ENCODE assay signal across 27 mouse cellular contexts in genomic region chr5:111003220-111003619, GRCm38 (mm10).
"Had no signal": no experiment of that assay in that cellular context is flagged by ENCODE, and none has a peak within 500 bp of the region (broad histone marks: within the 10 kb centered on the region; RNA-seq: fewer than 3 reads in every experiment).

No protein-coding gene starts in this region.

- ATAC-seq: hindbrain, postnatal 0 days; intestine, embryonic 16.5 days; liver, embryonic 12.5 days had no signal

- H3K27me3 ChIP-seq: heart, embryonic 13.5 days; heart, embryonic 15.5 days; hindbrain, embryonic 13.5 days; hindbrain, embryonic 15.5 days; kidney, embryonic 15.5 days; limb, embryonic 13.5 days; limb, embryonic 15.5 days; liver, embryonic 12.5 days had no signal

- H3K9ac ChIP-seq: heart, embryonic 13.5 days; heart, embryonic 15.5 days; hindbrain, embryonic 13.5 days; hindbrain, embryonic 15.5 days; kidney, embryonic 15.5 days; limb, embryonic 13.5 days; limb, embryonic 15.5 days; liver, embryonic 12.5 days; liver, embryonic 14.5 days had no signal

- H3K9me3 ChIP-seq: heart, embryonic 13.5 days; heart, embryonic 15.5 days; hindbrain, embryonic 13.5 days; hindbrain, embryonic 15.5 days; kidney, embryonic 15.5 days; limb, embryonic 13.5 days; limb, embryonic 15.5 days; liver, embryonic 12.5 days had no signal

- H3K36me3 ChIP-seq: heart, embryonic 15.5 days; hindbrain, embryonic 13.5 days; hindbrain, embryonic 15.5 days; limb, embryonic 13.5 days; limb, embryonic 15.5 days; liver, embryonic 12.5 days had no signal

- H3K4me2 ChIP-seq: heart, embryonic 11.5 days; heart, embryonic 13.5 days; heart, embryonic 15.5 days; hindbrain, embryonic 13.5 days; hindbrain, embryonic 15.5 days; kidney, embryonic 15.5 days; limb, embryonic 13.5 days; limb, embryonic 15.5 days; liver, embryonic 12.5 days had no signal

- H3K4me3 ChIP-seq: gastrocnemius, adult 2 months; heart, embryonic 13.5 days; heart, embryonic 15.5 days; hindbrain, embryonic 13.5 days; hindbrain, embryonic 15.5 days; kidney, embryonic 15.5 days; limb, embryonic 13.5 days; limb, embryonic 15.5 days; liver, embryonic 12.5 days had no signal

- H3K27ac ChIP-seq: gastrocnemius, adult 2 months; heart, embryonic 13.5 days; heart, embryonic 15.5 days; hindbrain, embryonic 13.5 days; hindbrain, embryonic 15.5 days; hindbrain, postnatal 0 days; kidney, embryonic 15.5 days; kidney, postnatal 0 days; limb, embryonic 13.5 days; limb, embryonic 15.5 days; liver, embryonic 12.5 days; liver, embryonic 14.5 days had no signal

- DNase-seq: gastrocnemius, adult 2 months; gastrocnemius, postnatal 10 days; gastrocnemius, postnatal 25 days; heart, adult 18-20 months; heart, postnatal 14 days; heart, postnatal 36 days; kidney, adult 11 months; kidney, adult 2 months; kidney, adult 9 months; kidney, postnatal 14 days; kidney, postnatal 36 days; layer of hippocampus, adult 9-11 months; layer of hippocampus, postnatal 36 days; left cerebral cortex, postnatal 4 days had no signal
